In the genomic region with DNA sequence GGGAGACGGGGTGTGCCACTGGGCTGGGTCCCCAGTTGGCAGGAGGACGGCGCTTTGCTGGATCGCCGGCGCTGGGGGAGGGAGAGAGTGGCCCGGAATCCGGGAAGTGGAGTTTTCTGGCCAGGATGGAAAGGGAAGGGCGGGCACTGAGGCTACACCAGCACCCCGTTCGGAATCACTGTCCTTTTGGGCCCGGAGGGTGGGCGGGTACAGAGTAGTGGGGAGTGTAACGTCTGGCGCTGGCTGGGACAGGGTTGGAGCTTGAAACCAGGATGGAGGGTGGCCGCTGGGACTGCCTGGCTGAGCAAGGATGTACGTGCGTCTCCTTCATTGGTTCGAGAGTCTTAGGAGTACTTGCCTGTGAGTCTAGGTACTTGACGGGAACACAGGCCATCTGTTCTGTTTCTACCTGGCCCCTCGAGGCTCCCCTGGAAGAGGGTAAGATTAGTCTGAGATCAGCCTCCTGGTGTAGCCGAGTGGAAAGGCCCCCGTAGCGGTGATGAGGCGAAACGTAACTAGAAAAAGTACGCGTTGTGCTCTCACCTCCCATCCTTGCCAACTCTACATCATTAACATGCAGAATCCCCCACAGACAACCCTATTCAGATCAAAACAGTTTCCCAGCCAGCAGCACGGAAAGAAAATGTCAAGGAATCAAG, we compare ENCODE assay signal across 8 mouse cellular contexts. TPM values are rescaled to one million over a fixed set of nuclear protein-coding genes. Genes with fewer than 3 reads are reported as not detected.
DNase-seq lines count a peak whose midpoint lies in the region; ATAC-seq lines count a peak whose summit lies in the region.

No protein-coding gene starts in this region.

- peak; percentile 72 for DNase-seq in 3134 (ENCODE audit: extremely low read depth, insufficient read length, low spot score)
- peak; percentile 30 to 47 for DNase-seq in adrenal gland, postnatal 4 days (ENCODE audit: low spot score in 2 of 2)
- DNase-seq in forebrain, embryonic 11.5 days (ENCODE audit: low spot score): peak; percentile 72
- DNase-seq in kidney, postnatal 25 days: peak; percentile 52 to 72
- peak; percentile 49 for DNase-seq in testis, postnatal 14 days (ENCODE audit: low spot score)

- peak overlapping the region; percentile 92 for H3K4me2 ChIP-seq in forebrain, embryonic 11.5 days (ENCODE audit: low read depth, low read length, severe bottlenecking)
- H3K4me2 ChIP-seq in heart, embryonic 14.5 days (ENCODE audit: low read length): peak overlapping the region; percentile 74
- peak overlapping the region; percentile 96 for H3K4me2 ChIP-seq in liver, embryonic 15.5 days
- H3K4me2 ChIP-seq in neural tube, embryonic 13.5 days: peak overlapping the region; percentile 85

- WGBS in forebrain, embryonic 11.5 days: under 1% methylated on average over 29 of the region's 29 CpGs
- 0% methylated on average over 29 of the region's 29 CpGs for WGBS in heart, embryonic 14.5 days
- 1% methylated on average over 29 of the region's 29 CpGs for WGBS in liver, embryonic 15.5 days (ENCODE audit: insufficient replicate concordance)
- under 1% methylated on average over 29 of the region's 29 CpGs for WGBS in neural tube, embryonic 13.5 days

- peak overlapping the region; percentile 92 for H3K9ac ChIP-seq in forebrain, embryonic 11.5 days (ENCODE audit: low read length)
- peak overlapping the region; percentile 98 for H3K9ac ChIP-seq in heart, embryonic 14.5 days (ENCODE audit: low read length)
- H3K9ac ChIP-seq in liver, embryonic 15.5 days: peak overlapping the region; percentile 86
- H3K9ac ChIP-seq in neural tube, embryonic 13.5 days: peak overlapping the region; percentile 92

- no peaks in the 10 kb centered on the region for H3K36me3 ChIP-seq in forebrain, embryonic 11.5 days (ENCODE audit: control insufficient read depth, insufficient read depth, low read length)
- peaks cover 14% of the 10 kb centered on the region; the same call in 1 of the 2 replicates for H3K36me3 ChIP-seq in heart, embryonic 14.5 days (ENCODE audit: control insufficient read depth, insufficient read depth, low read length)
- H3K36me3 ChIP-seq in liver, embryonic 15.5 days (replicated peaks): peaks cover 15% of the 10 kb centered on the region
- H3K36me3 ChIP-seq in neural tube, embryonic 13.5 days: 0 out of 2 replicates have a peak, but pooled peaks cover 8% of the 10 kb centered on the region

- no peak overlapping the region for H3K27ac ChIP-seq in forebrain, embryonic 11.5 days (ENCODE audit: low read depth, low read length)
- peak overlapping the region; percentile 90 to 93 for H3K27ac ChIP-seq in heart, embryonic 14.5 days (replicated peaks in 1 of 2; ENCODE audit: control insufficient read depth in 1 of 2, insufficient read depth in 1 of 2, low read depth in 2 of 2, low read length in 2 of 2)
- H3K27ac ChIP-seq in liver, embryonic 15.5 days (replicated peaks): peak overlapping the region; percentile 83
- peak overlapping the region; percentile 91 for H3K27ac ChIP-seq in neural tube, embryonic 13.5 days (replicated peaks)

- no peaks in the 10 kb centered on the region for H3K9me3 ChIP-seq in forebrain, embryonic 11.5 days (ENCODE audit: control insufficient read depth, low read length)
- H3K9me3 ChIP-seq in heart, embryonic 14.5 days (ENCODE audit: control insufficient read depth, low read length): peaks cover 5% of the 10 kb centered on the region; the same call in 1 of the 2 replicates
- no peaks in the 10 kb centered on the region for H3K9me3 ChIP-seq in liver, embryonic 15.5 days (replicated peaks)
- H3K9me3 ChIP-seq in neural tube, embryonic 13.5 days: 0 out of 2 replicates have a peak, but pooled peaks cover 2% of the 10 kb centered on the region

- peak overlapping the region; percentile 90 for H3K4me3 ChIP-seq in forebrain, embryonic 11.5 days (ENCODE audit: low read depth, low read length)
- peak overlapping the region; percentile 99 to 100 for H3K4me3 ChIP-seq in heart, embryonic 14.5 days (ENCODE audit: control insufficient read depth in 1 of 2, insufficient read depth in 1 of 2, low read depth in 1 of 2, low read length in 2 of 2)
- peak overlapping the region; percentile 93 for H3K4me3 ChIP-seq in liver, embryonic 15.5 days (replicated peaks)
- H3K4me3 ChIP-seq in neural tube, embryonic 13.5 days: peak overlapping the region; percentile 77

- H3K4me1 ChIP-seq in forebrain, embryonic 11.5 days (replicated peaks; ENCODE audit: control insufficient read depth, insufficient read depth, low read length): peaks cover 9% of the 10 kb centered on the region; the same call in 1 of the 2 replicates
- peaks cover 20 to 41% of the 10 kb centered on the region in 2 experiments for H3K4me1 ChIP-seq in heart, embryonic 14.5 days (ENCODE audit: control insufficient read depth in 2 of 2, insufficient read depth in 2 of 2, low read length in 2 of 2)
- peaks cover 59% of the 10 kb centered on the region for H3K4me1 ChIP-seq in liver, embryonic 15.5 days (replicated peaks)
- H3K4me1 ChIP-seq in neural tube, embryonic 13.5 days (replicated peaks): peaks cover 48% of the 10 kb centered on the region

- peak; percentile 28 for ATAC-seq in forebrain, embryonic 11.5 days (replicated peaks; ENCODE audit: low FRiP score)
- ATAC-seq in heart, embryonic 14.5 days (ENCODE audit: insufficient number of reproducible peaks, insufficient read depth, low FRiP score, low read depth): peak; percentile 48
- 0 out of 2 replicates have a peak, but pooled peaks have one; percentile 10 for ATAC-seq in liver, embryonic 15.5 days (ENCODE audit: insufficient read depth)
- ATAC-seq in neural tube, embryonic 13.5 days (ENCODE audit: low read depth): peak; percentile 69

- H3K27me3 ChIP-seq in forebrain, embryonic 11.5 days (ENCODE audit: control insufficient read depth, insufficient read depth, low read length): no peaks in the 10 kb centered on the region
- no peaks in the 10 kb centered on the region for H3K27me3 ChIP-seq in heart, embryonic 14.5 days (ENCODE audit: control insufficient read depth, insufficient read depth, low read length)
- H3K27me3 ChIP-seq in liver, embryonic 15.5 days: no peaks in the 10 kb centered on the region
- no peaks in the 10 kb centered on the region for H3K27me3 ChIP-seq in neural tube, embryonic 13.5 days

RNA-seq across cellular contexts. Expression of a gene that starts 1.1 kb away (rescaled TPM):
- 10 to 100 TPM; 58.8 to 65.0 TPM for total RNA-seq in adrenal gland, postnatal 4 days (2021)
- 17.6 and 19.4 TPM in 2 replicates for polyA plus RNA-seq in forebrain, embryonic 11.5 days (2014; fragmentation: Nextera tagmentation; extraction: Ambion mirVana)
- polyA plus RNA-seq in heart, embryonic 14.5 days (2014; fragmentation: Nextera tagmentation; extraction: Ambion mirVana): 22.9 and 24.8 TPM in 2 replicates
- 7.0 and 7.5 TPM in 2 replicates for polyA plus RNA-seq in liver, embryonic 15.5 days (2015; fragmentation: Nextera tagmentation; extraction: Ambion mirVana)
- polyA plus RNA-seq in neural tube, embryonic 13.5 days (2015; fragmentation: Nextera tagmentation; extraction: Ambion mirVana): 20.6 and 22.3 TPM in 2 replicates

Comparison
In these comparisons a context has a peak if more than half of its experiments do, and no peak if none do; other contexts are left out.
1. ATAC-seq: peak in every context shown above with its lines; median percentile 69 in neural tube, embryonic 13.5 days; 48 in heart, embryonic 14.5 days; 28 in forebrain, embryonic 11.5 days; 10 in liver, embryonic 15.5 days.